Mouse (Mus musculus) MEL (cell line): ENCODE results near the gene Elp1.

ENCODE experiments used
- CTCF ChIP-seq, 3 experiments: IDR thresholded peaks in 2 of 3; conservative IDR thresholded peaks in 1 of 3; 2 replicates each; pipeline ENCODE4 v1.5.1; 2011 to 2012; ENCODE audit warnings: low read length in 3 of 3, low read depth in 2 of 3, mild to moderate bottlenecking in 2 of 3, improper control_type of control experiment in 1 of 3, inconsistent platforms in 1 of 3, mixed read lengths in 1 of 3, moderate library complexity in 1 of 3; ENCODE audit not compliant: control insufficient read depth in 1 of 3, insufficient read depth in 1 of 3, poor library complexity in 1 of 3, severe bottlenecking in 1 of 3
- GABPA ChIP-seq: IDR thresholded peaks from 2 replicates; pipeline ENCODE4 v1.6.1; 2012; ENCODE audit warnings: low read depth, mild to moderate bottlenecking, inconsistent platforms, low read length, improper control_type of control experiment, moderate library complexity
- GATA1 ChIP-seq: IDR thresholded peaks from 2 replicates; pipeline ENCODE4 v1.6.1; 2011; ENCODE audit warnings: low read depth, low read length, improper control_type of control experiment
- HCFC1 ChIP-seq: IDR thresholded peaks from 2 replicates; pipeline ENCODE4 v1.6.1; 2012; ENCODE audit warnings: low read depth, mild to moderate bottlenecking, inconsistent platforms, low read length, improper control_type of control experiment, moderate library complexity
- NRF1 ChIP-seq: IDR thresholded peaks from 2 replicates; pipeline ENCODE4 v1.6.1; 2014; ENCODE audit warnings: low read depth, mild to moderate bottlenecking, inconsistent platforms, low read length, improper control_type of control experiment, moderate library complexity; ENCODE audit not compliant: poor library complexity, insufficient read depth, severe bottlenecking
- POLR2A ChIP-seq, 2 experiments: IDR thresholded peaks; 2 replicates each; pipeline ENCODE4 v1.6.1; 2011 to 2012; ENCODE audit warnings: low read length in 2 of 2, mild to moderate bottlenecking in 2 of 2, control low read depth in 1 of 2, improper control_type of control experiment in 1 of 2, low read depth in 1 of 2, moderate library complexity in 1 of 2; ENCODE audit not compliant: control insufficient read depth in 1 of 2, insufficient read depth in 1 of 2, poor library complexity in 1 of 2
- POLR2AphosphoS2 ChIP-seq: IDR thresholded peaks from 2 replicates; pipeline ENCODE4 v1.6.1; 2011; ENCODE audit warnings: low read length, improper control_type of control experiment
- POLR2AphosphoS5 ChIP-seq: IDR thresholded peaks from 2 replicates; pipeline ENCODE4 v1.6.1; 2012; ENCODE audit warnings: low read depth, borderline replicate concordance, mild to moderate bottlenecking, inconsistent platforms, low read length, moderate library complexity, mixed read lengths
- USF1 ChIP-seq: IDR thresholded peaks from 2 replicates; pipeline ENCODE4 v1.6.1; 2014; ENCODE audit warnings: low read depth, mild to moderate bottlenecking, inconsistent platforms, low read length, improper control_type of control experiment, moderate library complexity

DNA sequence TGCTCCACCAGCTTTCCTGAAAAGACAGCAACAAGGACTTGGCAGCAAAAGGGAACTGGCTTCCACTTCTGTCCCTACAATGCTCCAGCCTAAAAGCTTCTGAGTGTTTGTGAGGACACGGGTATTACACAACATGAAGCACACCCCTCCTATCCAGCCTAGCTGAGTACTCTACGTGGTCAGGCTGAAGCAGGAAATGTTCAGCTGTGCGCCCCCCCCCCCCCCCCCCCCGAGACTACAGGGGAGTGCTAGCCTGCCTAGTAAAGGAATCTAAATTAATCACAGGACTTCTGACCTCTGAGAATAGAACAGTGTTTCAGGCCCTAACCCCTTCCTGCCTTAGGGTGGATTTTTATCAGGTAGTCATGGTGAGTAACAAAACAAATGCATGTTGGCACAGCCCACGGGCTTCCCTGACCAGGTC is 34.3 kb downstream of the Elp1 start:
- TF ChIP-seq GATA1 (no peak), POLR2A (IDR thresholded peaks at IDR 0.05; ENCODE audit: control insufficient read depth in 1 of 2, insufficient read depth in 1 of 2, low read depth in 1 of 2, low read length in 2 of 2, poor library complexity in 1 of 2) (no peak), CTCF (IDR thresholded peaks at IDR 0.05 in 2 of 3, conservative IDR thresholded peaks at IDR 0.05 in 1 of 3; ENCODE audit: control insufficient read depth in 1 of 3, insufficient read depth in 1 of 3, low read depth in 2 of 3, low read length in 3 of 3, poor library complexity in 1 of 3, severe bottlenecking in 1 of 3) (no peak), GABPA (no peak), USF1 (no peak), POLR2AphosphoS5 (no peak), POLR2AphosphoS2 (no peak), NRF1 (no peak), HCFC1 (no peak)
